Mouse (Mus musculus) left cerebral cortex, postnatal 36 days (tissue): ENCODE data around the gene Tgfb1. TPM values are rescaled to one million over a fixed set of nuclear protein-coding genes. Genes with fewer than 3 reads are reported as not detected.
"Not testable (repeated sequence)": the region's sequence is repeated elsewhere in the genome, so short reads cannot be mapped to it uniquely, and the experiment has no call there.

ENCODE experiments used
- DNase-seq, 2 experiments: peaks; one replicate each; pipeline ENCODE4 v3.0.0; 2021 to 2022; ENCODE audit warnings: low spot score in 2 of 2, mixed read lengths in 1 of 2
- intact Hi-C: fragments of 180-260 bp; cut with DNase I; formaldehyde crosslinking; loops from one replicate; pipeline ENCODE4 v1.15.1; 2025
- total RNA-seq, 2 experiments: library from RNA; stranded (reverse); gene quantifications; 2 replicates each; pipeline ENCODE4 v1.2.3; 2021

Tgfb1 gene
- total RNA-seq, 2 experiments from 2014 or later, result 7.9 to 8.8 TPM

GRCm38 (mm10) chr7:25702350-25702749 lies 15.5 kb downstream of the Tgfb1 start:
- no peak for DNase-seq
- intact Hi-C loops, result no loop called here

- intact Hi-C loops, result no loop called here
- DNase-seq, result no peak
These were observed 17.1 kb downstream of the Tgfb1 start for GRCm38 (mm10) chr7:25703793-25704494.

DNA sequence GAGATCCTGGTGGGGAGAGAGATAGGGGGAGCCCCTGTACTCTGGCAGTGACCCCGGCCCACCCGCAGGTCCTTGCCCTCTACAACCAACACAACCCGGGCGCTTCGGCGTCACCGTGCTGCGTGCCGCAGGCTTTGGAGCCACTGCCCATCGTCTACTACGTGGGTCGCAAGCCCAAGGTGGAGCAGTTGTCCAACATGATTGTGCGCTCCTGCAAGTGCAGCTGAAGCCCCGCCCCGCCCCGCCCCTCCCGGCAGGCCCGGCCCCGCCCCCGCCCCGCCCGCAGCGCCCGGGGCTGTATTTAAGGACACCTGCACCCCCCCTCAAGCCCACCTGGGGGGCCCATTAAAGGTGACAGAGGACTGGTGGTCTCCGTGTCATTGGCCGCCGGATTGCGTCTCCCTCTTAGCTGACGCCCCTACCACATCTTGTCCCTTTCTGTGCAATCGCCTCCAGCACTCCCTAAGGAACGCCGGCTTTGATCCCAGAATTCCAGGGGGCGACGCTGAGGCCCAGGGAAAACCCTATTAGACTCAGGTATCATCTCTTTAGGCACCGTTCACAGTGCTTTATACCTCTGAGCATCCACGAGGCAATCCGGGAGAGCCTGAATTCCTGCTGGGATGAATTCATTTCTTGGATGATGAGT lies 18.0 kb downstream of the Tgfb1 start:
- DNase-seq, result no peak
- intact Hi-C loops, result no loop called here

- intact Hi-C loops, result no loop called here
- peak in 1 of 2 experiments; percentile 58 for DNase-seq
These were observed 19.0 kb downstream of the Tgfb1 start for GRCm38 (mm10) chr7:25705801-25706251.

DNA sequence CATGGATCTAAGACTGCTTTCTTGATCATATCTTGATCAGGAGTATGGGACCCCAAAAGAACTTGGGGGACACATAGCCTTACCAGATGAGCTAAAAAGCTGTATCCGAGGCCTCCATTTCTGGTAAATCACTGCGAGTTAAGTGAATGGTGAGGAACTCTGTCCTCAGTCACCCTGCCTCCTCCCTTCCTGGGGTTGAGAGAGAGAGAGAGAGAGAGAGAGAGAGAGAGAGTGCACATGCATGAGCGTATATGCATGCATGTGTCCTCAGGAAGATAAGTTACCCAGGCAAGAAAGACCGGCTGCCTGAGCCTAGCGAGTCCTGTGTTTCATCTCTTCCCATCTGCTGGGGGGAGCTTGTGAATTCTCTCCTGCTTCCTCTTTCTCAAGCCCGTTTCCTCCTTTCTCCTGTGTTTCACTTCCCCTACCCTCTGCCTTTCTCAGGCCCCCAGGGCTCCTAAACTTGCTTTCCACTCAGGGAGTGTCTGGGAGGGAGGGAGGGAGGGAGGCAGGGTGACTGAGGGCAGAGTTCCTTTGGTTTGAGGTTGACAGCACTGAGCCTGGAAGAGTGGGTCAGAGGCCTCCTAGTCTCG lies 19.9 kb downstream of the Tgfb1 start:
- intact Hi-C loops, result no loop called here
- DNase-seq, result no peak

DNA sequence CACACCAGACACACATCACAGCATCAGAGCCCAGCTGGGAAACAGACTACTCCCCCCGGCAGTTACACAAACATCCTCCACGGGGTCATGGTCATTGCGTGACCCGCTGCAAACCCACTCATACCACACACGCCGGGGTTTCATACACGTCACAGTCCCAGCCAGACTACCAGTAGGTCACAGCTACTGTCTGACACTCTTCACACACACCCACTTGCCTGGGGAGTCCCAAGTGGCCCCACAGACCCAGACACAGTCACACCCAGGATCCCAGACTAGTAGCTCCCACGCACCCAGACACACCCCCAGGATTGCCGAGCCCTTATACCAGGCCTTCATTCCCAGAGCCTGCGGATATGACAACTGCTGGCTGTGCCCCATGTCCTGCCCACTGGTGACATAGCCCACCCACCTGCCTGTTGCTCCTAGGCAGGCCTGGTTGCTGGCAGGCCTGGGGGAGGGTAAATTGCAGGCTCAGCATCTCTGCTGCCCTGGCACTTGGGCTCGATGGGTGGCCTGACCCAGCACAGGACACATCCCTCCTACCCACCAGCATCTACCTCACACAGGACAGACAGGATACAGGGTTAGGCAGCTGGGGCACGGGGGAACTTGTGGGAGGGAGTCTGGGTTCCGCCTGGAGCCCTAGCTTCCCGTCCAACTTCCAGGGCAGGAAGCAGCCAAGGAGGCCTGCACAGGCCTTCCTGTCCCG lies 20.9 kb downstream of the Tgfb1 start:
- intact Hi-C loops, result no loop called here
- DNase-seq, result no peak

DNA sequence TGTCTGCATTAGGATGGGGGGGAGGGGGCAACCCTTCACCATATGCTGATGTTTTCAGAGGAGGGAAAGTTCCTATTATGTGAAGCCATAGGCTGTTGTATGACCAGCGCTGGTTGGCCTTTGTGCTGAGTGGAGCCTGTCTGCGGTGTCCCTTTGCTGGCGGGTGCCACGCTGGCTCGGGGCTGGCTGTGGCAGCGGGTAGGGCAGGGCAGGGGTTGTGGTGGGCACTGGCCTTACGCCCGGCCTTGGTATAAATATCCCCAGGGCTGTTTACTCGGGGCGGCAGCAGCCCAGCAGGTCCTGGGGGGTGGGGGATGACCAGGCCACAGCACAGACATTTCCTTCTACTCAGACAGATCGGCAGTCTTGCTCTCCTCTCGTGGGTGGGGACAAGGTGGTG lies 23.2 kb downstream of the Tgfb1 start:
- DNase-seq, result peak in 1 of 2 experiments; percentile 30
- intact Hi-C loops, result no loop called here

DNA sequence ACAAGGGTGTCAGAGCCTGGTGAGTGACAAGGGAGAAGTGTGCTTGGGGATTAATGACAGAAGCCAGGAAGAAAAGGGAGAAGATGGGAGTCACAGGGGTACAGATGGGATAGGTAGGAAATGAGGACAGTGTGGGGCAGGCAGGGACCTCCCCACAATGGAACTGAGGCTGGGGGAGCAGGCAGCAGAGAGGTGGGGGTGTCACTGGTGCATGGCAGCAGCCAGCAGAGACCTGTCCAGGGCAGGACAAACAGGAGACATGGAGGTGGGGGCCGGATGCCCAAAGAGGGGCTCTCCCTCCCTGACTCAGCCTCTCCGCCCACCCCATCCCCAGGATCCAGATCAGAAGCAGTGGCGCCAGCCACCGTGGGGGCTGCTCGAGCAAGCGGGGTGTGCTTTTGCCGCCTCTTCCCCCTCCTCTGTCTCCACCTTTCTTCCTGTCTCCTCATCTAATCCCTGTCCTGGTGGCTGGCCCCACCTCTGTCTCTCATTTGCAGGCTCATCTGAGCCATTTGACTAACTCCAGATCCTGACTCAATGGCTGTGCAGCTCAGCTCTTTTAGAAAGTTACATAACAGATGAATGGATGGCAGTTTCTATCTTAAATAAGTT lies 23.8 kb downstream of the Tgfb1 start:
- intact Hi-C loops, result no loop called here
- DNase-seq, result peak; percentile 58 to 71

DNA sequence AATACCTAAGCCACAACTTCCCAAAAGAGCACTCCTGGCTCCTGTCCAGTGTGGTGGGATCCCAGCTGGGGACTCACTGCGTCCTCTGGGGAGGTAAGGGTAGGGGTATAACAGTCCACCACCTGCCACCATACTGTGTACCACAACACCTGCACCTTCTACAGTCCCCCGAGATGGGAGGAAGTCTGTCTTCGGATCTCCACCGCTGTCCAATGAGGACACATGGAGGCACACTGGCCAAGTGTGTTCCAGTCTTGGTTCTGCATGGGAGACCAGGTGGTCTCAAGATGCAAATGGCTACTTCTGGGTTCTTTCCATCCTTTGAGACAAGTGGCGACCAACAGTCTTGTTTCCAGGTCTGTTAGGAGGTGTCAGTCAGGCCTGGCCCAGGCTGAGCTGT lies 24.4 kb downstream of the Tgfb1 start:
- DNase-seq, result peak in 1 of 2 experiments; percentile 27
- intact Hi-C loops, result no loop called here

DNA sequence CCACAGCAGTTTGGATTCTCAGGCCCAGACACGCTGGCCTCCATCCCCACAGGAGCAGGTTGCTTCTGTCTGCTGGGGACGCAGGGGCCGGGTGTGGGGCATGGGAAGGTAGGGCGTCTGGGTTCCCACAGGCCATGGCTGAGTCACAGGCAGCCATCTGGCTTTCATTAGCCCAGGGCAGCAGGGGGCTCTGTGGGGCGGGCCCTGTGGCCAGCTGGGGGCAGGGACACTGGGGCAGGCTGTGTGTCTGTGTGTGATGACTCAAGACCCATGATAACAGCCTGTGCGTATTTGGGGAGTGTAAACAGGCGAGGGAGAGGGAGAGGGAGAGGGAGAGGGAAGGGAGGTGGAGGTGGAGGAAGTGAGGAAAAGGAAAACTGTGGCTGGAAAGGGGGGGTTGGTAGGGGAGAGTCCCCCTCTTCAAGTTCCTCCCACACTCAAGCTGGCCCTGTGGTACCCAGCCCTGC lies 25.0 kb downstream of the Tgfb1 start:
- DNase-seq, result peak; percentile 42 to 44
- intact Hi-C loops, result no loop called here

DNA sequence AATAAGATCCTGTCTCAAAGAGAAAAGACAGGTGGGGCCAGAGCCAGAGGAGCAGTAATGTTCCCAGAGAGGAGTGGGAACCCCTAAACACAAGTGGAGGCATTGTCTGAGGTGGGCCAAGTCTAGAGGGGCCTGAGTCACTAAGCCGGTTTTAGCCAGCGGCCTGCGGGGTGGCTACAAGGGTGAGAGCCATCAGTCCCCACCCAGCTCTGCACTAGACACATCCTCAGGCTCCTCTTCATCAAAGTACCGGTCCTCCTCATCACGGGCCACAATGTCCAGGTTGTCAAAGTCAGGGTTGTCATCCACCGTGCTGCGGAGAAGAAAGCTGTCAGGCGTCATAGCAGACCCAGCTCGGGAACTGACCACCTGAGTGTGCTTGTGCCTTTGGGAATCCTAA lies 26.0 kb downstream of the Tgfb1 start:
- intact Hi-C loops, result no loop called here
- no peak for DNase-seq

DNA sequence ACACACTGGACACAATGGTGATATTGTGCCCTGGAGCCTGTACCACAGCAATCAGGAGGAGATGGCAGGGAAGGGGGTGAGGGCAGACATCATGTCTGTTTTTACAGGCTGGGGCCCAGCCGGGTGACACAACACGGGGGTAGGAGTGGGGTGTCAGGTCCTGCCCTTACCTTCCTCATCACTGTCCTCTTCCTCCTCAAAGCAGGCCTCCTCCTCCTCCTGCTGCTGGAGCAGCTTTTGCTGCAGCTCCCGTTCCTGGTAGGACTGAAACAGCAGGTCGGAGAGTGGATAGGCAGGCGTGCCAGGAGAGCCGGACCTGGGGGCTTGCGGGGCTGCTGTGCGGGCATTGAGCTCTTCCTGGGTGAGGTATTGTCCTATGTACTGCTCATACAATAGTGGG lies 27.8 kb downstream of the Tgfb1 start:
- no peak for DNase-seq
- intact Hi-C loops, result no loop called here

- DNase-seq, result no peak
- intact Hi-C loops, result loop anchor here (5.0 kb wide), 1 partner anchor 34 kb away; the partner anchor contains the start of gene B9d2
These were observed 29.0 kb downstream of the Tgfb1 start for GRCm38 (mm10) chr7:25715731-25716271.

DNA sequence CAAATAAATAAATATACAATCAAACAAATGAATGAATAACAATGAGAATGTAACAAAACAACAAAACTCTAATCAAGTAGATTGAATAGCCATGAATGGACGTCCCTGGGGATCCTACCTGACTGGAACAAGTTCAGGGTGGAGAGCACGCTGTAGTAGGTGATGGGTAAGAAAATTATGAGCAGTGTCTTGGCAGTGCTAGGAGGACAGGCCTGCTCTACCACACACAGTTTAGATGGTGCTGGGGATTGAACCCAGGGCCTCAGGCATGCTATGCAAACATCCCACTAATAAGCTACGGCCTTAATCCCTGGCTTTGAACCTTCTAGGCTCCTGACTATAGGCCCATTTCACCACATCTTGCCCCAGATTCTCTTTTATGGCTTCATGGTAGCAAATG lies 30.7 kb downstream of the Tgfb1 start:
- no peak for DNase-seq
- intact Hi-C loops, result loop anchor here (5.0 kb wide), 1 partner anchor 35 kb away; the partner anchor contains the start of gene B9d2

DNA sequence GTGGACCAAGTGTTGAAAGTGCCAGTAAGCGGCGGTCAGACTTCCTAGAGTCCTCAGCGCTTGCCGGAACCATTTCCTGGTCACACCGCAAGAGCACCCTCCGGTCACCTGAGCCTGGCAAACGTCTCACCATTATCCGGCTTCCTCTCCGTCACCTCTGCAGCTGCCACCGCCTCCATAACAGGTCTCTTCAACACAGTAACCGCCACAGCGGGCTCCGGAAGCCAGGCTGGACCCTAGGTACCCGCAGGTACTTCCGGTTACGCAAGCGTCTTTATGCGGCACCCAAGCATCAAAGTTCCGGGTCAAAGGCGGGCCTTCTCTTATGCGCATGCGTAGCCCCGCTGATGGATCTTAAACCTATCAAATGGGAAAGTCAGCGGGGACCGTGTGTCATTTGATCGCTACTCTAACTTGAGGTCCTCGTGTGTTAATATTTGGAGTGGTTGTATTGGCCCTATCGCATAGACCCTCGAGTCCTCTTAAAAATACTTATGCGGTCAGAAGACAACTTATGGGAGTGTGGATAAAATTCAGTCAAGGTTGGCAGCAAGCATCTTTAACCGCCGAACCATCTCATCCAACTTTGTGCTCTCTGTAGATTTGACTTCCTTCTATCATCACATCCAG lies 32.1 kb downstream of the Tgfb1 start, which contains the start of gene Ccdc97:
TSS of gene Ccdc97 (minus strand) at position 301 of the 630 bp plus-strand sequence.
- peak; percentile 93 to 96 for DNase-seq
- intact Hi-C loops, result loop anchor here (5.0 kb wide), 1 partner anchor 37 kb away; the partner anchor contains the start of gene B9d2

GRCm38 (mm10) chr7:25719761-25720610 lies 33.2 kb downstream of the Tgfb1 start:
- DNase-seq, result peak; percentile 69 to 75
- intact Hi-C loops, result loop anchor here (5.0 kb wide), 1 partner anchor 38 kb away; the partner anchor contains the start of gene B9d2

- no peak for DNase-seq
- intact Hi-C loops, result no loop called here
These were observed 34.0 kb downstream of the Tgfb1 start for GRCm38 (mm10) chr7:25720760-25721159.

GRCm38 (mm10) chr7:25721776-25722175 lies 35.0 kb downstream of the Tgfb1 start:
- DNase-seq, intact Hi-C loops: not testable (repeated sequence)
